Mouse (Mus musculus) ovary, postnatal 36 days (tissue): Measurements from ENCODE around the gene Slc43a2.

Experiments used
- DNase-seq: peaks from one replicate; pipeline ENCODE4 v3.0.0; 2022; ENCODE audit warnings: low spot score, mixed read lengths

Slc43a2 gene

DNA sequence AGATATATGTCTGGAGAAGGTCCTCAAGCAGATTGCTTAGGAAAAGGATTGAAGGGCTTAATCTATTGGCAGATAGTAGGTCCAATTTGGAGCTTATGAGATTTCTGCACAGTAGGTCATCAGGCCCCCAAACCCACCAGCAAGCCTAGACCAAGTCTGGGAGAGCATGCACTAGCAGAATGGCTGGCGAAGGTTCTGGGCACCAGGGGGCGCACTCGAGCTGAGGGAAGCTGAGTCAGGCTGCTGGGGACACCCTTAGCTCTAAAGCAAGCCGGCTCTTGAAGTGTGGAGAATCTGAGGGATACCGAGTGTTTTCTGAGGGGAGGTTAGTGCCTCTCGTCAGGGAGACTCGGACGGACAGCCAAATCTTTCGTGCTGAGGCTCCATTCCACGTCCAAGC lies 1.2 kb upstream of the Slc43a2 start:
- DNase-seq, result peak; percentile 96

DNA sequence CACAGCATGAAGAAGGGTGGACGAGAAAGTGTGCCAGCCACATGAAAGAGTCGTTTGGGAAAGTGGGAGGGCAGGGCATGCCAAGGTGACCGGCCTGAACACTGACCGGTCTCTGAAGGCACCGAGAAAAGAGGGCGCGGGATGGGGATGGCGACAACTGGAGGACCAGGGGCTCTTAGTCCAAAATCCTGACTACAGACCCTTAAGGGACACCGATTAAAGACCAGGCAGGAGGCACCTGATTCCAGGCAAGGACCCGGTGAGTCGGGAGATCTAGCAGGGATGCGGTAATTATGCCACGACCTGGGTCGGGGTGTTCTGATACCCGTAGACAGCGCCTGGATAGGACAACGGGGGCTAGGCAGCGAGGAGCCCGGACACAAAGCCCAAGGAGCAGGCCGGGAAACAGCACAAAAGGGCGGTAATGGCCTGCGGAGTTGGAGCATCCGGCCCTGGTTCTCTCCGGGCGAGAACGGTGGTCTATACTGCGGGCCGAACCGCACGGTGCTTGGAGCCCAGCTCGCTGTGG lies 585 bp upstream of the Slc43a2 start:
- DNase-seq, result no peak

DNA sequence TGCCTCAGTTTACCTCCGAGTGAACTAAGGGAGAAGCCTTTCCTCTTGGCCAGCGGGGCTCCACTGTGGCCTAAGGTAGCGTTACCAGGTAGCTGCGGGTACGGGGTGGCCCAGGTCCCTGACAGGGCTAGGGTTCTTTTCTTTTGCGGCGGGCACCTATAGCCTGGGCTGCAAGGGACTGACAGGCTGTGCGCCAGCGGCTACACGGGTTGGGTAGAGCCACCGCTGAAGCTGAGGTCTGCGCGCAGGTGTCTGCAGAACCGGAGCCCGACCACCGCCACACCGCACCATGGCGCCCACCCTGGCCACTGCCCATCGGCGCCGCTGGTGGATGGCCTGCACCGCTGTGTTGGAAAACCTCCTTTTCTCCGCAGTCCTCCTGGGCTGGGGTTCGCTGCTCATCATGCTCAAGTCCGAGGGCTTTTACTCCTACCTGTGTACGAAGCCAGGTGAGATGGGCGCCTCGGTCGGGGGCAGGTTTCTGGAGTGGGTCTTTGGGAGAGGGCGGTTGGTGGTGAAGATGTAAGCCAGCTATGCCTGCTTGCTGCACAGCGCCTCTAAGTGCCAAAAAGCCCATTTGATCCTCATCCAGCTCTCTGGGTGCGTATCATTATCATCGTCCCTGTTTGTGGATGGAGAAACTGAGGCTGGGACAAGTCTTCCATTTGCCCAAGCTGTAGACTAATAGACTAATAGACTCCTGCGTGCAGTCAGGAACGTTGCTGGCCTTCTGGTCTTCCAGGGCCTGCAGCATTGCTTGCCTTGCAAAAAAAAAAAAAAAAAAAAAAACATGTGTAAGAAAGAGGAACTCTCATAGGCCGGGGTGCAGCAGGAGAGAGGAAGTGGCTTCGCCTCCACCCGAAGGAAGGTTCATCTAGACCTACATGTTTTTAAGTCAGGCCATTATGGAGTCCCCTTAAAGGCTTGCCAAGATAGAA lies 1.1 kb downstream of the Slc43a2 start:
- DNase-seq, result peak; percentile 44

DNA sequence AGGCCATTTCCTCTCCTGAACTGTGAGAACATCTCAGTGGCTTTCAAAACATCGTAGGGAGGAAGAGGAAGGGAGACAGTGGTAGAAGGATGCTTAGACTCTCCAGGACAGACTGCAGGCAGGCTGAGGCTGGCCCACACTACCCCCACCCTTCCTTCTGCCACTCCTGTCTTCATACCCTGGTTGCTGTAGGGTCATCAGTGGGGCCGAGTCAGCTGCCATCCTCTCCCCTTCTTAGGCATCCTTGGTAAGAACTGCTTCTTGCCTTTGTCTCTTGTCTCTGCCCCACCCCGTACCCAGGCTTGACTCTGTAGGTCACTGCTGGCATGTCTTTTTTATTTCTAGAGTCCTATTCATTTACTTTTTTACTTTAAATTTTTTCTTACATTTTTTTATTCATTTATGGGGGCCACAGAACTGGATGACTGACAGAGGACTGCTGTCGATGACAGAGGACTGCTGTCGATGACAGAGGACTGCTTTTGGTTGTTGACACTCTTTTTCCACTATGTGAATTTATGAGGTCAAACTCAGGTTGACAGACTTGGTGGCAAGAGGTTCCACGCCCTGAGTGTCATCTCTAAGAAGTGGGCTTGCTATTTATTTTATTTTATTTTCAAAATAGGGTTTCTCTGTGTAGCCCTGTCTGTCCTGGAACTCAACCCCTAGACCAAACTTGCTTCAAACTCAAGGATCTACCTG lies 2.0 kb downstream of the Slc43a2 start:
- DNase-seq, result no peak

DNA sequence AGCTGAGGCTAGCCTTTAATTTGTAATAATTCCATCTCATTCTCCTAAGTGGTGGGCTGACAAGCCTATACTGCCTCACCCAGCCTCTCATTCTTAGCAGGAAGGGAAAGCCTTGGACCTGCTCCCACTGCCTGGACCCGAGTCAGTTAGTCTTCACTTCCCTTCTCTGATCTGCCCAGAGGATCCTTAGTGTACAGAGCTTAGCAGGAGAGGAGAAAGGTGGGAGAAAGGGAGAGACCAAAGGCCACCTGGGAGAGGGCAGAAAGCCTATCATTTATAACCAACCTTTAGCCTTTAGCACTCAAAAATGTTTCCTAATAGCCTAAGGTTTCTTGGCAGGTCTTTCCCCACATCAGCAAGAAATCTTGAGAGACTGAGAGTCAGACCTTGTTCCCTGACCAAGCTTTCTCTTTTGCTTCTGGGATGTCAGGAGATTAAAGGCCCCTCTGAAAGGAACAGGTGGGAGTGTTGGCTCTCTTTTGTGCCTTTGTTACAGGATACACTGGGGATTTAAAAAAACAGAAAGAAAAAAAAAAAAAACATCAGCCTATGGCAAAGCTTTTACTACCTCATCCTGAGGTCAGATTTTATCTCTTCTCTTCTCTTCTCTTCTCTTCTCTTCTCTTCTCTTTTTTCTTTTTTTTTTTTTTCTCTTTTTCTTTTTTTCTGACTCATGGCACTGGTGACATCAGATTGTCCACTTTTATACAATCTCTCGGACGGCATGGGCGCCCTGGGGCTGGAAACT lies 3.0 kb downstream of the Slc43a2 start:
- no peak for DNase-seq

DNA sequence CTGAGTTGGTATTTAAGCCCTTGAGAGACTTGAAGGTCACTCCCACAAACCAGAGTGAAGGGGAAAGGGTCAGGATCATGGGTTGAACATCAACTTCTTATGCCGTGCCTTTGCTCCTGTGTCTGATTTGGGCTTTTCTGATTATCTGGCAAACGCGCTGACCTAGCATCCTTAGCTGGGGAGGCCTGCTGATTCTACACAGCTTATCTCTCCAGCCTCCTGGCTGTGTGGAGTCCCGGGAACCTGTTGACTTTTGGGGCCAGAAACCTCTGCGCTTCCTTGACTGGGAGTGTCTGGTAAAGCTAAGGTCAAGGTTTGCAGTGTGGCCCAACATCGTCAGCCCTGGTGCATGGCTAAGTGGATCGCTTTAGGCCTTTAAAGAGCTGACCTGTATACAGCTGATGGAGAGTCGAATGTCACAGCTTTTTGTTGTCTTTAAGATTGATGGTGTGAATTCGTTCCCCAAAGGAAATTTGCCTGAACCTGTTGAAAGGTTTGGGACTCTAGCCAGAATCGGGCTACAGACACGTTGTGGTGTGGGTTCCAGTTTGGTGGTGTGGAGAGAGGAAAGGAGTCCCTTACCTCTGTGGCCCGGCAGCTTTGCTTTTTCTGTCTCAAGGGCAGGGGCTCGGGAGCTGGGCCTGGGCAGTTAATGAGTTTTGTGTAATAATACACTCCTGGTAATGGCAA lies 3.8 kb downstream of the Slc43a2 start:
- no peak for DNase-seq

DNA sequence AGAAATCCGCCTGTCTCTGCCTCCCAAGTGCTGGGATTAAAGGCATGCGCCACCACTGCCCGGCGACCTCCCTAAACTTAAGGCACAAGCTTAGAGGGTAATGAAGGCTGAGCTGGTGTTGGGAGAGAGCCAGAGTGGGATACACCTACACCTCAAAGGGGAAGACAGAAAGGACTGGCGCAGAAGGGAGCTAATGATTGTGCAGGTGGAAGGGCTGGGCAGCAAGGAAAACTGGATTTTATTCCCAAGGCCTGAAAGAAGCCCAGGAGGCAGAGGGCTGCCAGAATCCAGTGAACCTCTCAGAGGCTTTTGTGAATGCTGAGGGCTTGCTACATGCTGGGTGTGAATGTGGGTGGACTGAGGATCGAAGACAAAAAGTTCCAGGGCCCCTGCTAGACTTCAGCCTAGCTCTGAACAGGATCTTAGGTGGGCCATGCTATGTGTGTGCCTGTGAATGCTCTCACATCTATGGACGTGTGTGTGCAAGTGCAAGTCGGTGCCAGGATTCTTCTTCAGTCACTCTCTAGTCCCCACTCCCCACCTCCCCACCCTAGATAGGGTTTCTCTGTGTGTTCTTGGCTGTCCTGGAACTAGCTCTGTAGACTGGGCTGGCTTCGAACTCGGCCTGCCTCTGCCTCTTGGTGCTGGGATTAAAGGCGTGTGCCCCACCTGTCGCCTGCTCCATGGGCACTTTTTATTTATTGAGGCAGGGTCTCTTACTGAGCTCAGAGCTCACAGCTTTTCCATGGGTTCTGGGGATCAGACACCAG lies 4.9 kb downstream of the Slc43a2 start:
- no peak for DNase-seq

DNA sequence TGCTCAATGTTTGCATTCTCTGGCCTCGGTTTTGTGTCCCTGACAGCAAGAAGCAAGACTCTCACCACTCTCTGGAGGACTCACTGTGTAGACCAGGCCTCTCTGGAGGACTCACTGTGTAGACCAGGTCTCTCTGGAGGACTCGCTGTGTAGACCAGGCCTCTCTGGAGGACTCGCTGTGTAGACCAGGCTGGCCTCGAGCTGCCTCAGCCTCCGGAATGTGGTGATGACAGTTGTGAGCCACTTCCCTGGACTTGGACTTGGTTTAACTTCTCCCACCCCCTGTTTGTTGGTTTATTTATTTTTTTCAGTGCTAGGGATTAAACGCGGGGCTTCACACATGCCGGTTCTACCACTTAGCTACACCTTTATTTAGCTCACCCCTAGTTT lies 5.5 kb downstream of the Slc43a2 start:
- DNase-seq, result no peak

DNA sequence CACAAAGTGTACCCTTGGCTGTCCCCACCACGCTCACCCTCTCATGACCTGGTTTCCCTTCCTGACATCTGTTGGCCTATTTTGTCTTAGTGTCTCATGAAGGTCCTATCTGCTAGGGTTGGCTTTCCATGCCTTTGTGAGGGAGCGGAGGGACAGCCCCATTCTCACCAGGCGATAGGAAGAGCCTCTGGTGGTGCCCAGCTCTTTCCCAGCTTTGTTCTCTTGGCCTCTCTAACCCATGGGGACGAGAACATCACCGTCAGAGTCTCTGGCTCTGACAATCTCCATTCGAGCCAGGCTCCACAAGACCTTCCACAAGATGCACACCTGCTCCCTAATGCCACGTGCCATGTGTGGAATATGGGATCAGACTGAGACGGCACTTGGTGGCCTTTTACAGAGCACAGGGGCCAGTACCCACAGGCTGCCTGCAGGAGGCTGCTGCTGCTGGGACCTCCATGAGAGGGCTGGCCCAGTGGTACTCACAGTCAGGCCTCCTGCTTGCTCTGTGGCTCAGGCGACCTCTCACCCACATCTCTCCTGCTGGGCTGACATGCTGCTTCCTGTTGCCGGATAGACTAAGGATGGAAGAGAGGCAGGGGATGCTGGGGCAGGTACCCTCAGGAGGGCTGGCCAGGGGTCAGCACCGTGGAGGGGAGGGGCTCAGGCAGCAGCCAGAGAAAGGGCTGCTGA lies 6.1 kb downstream of the Slc43a2 start:
- no peak for DNase-seq

DNA sequence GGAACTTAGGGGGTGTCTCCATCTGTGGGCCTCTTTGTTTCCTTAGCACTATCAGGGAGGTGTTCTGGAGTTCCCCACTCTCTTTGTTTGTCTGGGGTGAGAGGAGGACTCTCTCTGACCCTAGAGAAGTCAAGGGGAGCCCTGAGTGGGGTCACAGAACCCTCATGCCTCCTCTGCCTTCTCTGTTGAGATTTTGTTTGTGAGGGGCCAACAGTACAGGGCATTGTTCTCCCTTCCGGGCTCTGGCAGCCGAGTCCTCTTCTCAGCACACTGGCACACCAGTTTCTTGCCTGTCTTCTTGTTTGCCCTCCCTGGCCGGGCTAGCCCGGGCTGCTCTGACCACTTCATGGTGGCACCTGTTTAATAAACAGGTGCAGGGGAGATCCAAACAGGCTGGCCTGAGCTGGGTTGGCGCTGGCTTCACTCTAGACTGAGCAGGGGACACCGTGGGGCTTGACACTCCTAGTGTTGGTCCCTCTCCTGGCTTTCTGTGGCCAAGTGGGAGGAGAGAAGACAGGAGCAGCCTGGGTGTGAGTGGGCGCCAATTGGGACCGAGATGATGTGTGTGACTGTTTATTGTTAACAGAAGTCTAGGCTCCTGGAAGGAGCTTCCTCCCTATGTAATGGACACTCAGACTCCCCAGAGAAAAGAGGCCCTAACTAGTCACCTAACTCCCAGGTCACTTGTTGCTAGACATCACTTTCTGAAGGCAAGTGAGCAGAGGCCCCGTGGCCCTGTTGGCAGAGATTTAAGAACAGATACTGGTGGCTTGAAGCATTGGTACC lies 6.9 kb downstream of the Slc43a2 start:
- DNase-seq, result no peak

DNA sequence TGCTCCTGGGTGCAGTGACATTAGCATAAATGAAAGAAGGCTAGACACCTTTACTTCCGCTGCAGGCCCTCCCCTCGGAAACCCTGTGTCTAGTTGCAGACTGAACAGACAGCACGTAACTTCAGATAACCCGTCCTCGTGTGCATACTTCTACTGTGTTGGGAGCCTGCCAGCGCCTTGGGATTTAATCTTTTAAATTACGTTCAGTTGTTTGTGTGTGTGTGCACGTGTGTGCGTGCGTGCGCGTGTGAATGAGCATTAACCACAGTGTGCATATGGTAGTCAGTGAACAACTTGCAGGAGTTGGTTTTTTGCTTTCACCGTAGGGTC lies 7.4 kb downstream of the Slc43a2 start:
- no peak for DNase-seq

DNA sequence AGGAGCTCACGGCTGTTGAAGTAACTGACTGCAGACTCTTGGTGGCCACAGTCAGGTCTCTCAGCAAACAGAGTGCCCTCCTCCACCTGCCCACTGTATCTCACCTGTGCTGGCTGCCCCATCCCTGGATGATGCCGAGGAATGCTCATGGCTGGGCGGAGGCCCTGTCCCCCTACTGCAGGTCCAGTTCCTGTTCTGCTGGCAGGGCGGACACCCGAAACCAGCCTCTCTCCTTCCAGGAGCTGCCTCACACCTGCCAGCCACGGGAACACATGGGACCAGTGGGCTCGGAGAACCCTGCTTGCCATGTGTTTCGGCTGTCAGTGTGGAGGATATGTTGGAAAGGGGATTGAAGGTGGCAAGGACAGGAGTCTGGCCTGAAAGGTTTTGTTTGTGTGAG lies 8.7 kb downstream of the Slc43a2 start:
- DNase-seq, result no peak

DNA sequence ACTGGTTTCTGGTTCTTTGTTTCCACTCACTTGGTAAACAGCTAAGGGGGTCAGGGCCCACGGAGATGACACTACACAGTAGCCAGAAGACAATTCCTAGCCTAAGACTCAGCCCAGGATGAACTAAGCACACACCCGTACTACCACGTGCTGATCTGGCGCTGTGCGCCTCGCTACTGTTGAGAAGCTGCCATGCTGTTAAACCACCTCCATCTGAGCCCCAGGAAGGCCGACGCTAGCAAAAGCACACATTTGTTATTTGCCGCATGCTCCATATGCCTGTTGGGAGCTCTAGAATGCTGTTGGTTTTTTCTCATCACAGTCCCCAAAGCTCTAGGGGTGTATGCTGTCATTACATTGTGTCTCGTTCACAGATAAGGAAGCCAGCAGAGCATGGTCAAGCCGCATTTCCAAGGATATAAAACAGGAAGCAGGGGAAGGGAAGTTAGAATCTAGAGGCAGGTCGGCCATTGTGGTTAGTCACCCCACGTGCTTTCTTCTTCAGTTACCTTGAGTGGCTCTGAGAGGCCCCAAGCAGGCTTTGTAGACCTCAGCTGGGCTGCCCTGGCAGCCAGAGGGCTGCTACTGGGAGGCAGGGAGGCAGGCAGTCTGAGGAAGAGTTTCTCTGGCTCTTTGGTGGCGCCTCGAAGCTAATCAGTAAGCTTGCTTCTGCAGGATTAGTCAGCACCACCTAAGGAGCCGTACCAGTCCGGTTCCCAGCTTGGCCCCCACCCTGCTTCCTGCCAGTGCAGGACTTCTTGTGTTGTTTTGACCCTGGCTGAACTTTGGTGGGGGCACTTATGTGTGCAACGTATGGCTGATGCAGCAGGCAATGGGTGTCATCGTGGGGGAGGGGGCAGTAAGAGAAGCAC lies 9.5 kb downstream of the Slc43a2 start:
- DNase-seq, result no peak

DNA sequence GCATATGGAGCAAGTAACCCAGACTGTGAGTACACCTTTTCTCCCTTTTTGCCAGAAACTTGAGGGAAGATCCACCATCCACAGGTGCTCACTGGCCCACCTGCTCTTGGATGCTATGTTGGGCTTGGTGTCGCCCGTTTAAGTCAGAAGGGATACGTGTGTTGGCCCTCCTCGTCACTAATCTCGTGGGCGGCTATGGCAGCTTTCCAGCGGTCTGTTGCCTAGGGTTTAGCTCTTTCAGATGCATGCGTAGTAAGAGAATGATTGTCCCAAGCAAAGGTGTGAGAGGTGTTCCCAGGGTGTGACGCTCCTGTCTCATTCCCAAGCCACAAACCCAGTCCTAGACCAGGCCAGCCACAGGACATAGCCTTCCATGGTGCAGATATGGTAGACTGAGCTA lies 13.2 kb downstream of the Slc43a2 start:
- no peak for DNase-seq

DNA sequence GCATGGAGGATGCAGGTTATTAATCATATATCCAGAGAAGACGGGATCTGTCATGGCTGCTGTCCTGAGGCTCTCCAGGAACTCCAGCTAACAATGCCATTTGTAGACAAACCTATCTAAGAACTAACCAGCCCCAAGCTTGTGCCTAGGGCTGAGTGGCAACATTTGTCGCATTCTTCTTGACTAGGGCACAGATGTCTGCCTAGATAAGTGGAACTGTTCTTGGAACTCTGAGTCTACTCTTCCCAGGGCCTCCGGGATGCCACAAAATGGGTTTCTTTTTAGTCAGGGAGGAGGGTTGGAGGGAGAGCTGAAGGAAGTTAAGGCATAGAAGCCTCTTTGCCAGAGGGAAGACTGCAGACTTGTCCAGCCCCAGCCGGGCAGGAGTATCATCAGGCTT lies 14.6 kb downstream of the Slc43a2 start:
- DNase-seq, result no peak

DNA sequence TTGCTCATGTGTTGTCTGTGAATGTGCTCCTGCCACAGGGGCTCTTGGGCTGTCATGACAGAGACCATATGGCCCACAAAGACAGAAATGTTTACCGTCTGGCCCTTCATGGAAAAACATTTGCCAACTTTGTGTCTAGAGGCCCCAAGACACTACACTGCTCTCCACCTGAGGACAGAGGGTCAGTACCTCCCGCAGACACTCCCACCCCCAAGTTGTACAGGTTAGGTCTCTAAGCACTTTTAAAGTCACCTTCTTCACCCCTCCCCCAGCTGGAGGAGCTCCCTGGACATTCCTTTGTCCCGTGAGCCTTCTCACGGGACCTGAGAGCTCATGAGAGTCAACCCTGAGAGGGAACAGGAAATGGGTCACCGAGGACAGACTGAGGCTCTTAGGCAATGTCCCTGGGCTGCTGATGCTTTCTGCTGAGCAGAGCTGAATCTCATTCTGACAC lies 18.2 kb downstream of the Slc43a2 start:
- DNase-seq, result no peak

DNA sequence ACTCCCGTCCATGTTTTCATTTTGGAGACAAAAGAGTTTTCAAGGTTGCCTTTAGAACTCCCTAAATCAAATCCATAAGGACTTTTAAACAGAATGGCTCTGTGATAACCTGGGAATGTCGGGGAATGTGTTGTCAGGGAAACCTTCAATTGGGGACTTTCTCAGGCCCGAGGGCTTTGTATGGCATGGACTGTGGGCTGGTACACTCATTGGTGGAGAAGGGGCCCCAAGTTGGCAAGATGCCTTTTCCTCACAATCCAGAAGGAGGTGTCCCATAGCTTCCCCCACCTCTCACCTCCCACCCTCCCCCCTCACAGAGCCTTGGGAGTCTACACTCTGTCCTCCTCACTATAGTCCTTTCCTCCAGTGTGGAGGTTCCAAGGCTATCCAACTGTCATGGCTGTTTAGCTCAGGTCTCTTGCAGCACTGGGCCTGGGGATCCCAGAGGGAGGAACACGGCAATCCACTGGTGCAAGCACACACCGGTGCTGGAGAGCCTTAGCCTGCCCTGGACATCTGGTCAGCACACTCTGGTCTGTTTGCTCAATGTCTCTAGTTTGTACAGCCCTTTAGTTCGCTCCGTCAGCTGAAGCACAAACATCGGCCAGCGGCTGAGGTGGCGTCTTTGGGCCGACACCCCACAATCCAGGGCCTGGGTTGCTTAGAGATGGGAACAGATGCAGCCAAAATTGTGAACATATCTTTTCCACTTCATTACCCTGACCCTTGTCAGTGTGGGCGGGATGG lies 18.9 kb downstream of the Slc43a2 start:
- no peak for DNase-seq

DNA sequence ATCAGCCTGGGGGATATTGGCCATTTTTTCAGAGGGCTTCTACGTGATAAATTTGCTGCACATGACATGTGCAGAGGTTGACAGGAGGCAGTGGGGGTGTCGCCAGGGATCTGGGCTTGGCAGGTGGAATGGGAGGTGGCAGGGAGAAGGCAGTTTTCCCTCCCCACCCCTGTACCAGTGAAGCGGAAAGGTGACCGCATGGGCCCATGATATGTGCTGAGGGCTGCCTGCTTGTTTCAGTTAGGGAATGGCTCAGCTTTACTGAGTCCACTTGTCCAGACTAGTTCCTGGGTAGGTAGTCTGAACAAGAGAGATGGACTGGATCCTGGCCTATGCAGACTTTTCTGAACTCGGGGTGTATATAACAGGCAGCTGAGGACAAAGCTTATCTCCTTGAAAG lies 19.8 kb downstream of the Slc43a2 start:
- DNase-seq, result no peak
